Mouse (Mus musculus): ENCODE measurements around the gene Pgls.

Pgls gene

GRCm38 (mm10) chr8:71569366-71570290, 22.3 kb upstream of the Pgls start:
- peak; percentile 89 to 93 for DNase-seq (ENCODE audit: low spot score in 2 of 2)

DNA sequence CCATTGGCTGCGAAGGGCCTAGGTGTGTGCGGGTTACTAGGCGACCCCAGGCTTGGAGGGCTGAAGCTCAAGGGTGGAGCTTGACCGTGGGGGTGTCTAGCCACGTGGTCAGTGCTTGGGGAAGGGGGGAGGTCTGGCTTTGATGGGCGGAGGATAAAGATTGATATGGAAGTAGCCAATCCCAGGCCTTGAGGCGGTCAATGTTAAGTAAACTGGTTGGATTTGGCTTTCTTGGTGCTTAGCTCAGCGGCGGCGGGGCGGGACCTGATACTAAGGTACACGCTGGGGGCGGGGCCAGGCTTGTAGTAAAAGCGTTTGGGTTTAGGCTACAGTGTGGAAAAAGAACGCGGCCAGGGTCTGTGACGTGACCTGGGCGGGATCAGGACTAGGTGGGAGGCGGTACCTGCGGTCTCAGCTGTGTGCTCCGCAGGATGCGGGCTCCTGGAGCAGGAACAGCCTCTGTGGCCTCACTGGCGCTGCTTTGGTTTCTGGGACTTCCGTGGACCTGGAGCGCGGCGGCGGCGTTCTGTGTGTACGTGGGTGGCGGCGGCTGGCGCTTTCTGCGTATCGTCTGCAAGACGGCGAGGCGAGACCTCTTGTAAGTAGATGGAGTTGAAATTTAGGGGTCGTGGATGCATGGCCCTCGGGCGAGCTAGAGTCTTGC, 21.6 kb upstream of the Pgls start:
- peak; percentile 94 to 99 for DNase-seq (ENCODE audit: low spot score in 2 of 2)

DNA sequence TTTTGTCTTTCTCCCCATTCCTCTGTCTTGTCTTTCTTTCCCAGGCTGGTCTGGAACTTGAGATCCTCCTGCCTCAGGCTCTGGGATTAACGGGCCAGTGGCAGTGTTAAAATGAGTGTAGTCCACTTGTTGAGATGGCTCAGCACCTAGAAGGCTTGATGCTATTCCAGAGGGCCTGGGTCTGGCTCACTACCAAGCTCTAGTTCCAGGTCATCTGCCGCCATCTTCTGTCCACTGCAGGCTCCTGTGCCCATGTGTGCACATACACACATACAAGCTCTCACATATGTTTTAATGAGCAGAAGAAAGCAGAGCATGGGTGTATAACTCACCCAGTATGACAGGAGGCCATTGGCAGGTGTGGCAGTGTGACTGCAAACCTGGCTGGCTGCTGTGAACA, 19.9 kb upstream of the Pgls start:
- DNase-seq (ENCODE audit: low spot score in 2 of 2), result no peak

GRCm38 (mm10) chr8:71572847-71573633, 18.9 kb upstream of the Pgls start:
- DNase-seq (ENCODE audit: low spot score in 2 of 2), result peak; percentile 79 to 85

- no peak for DNase-seq (ENCODE audit: low spot score in 2 of 2)
Observed at GRCm38 (mm10) chr8:71574426-71574825, 17.6 kb upstream of the Pgls start.

DNA sequence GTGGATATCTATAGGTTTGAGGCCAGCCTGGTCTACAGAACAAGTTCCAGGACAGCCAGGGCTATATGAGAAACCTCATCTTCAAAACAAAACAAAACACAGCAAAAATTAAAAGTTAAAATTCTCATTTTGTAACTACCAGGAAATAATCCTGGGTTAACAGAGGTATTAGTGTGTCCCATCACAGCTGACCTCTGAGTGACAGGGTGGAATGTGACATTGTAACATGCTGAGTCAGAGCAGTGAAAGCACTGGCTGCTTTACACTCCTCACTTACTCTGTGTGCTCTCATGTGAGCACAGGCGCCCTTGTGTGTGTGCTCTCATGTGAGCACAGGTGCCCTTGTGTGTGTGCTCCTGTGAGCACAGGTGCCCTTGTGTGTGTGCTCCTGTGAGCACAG, 17.0 kb upstream of the Pgls start:
- DNase-seq (ENCODE audit: low spot score in 2 of 2), result no peak

DNA sequence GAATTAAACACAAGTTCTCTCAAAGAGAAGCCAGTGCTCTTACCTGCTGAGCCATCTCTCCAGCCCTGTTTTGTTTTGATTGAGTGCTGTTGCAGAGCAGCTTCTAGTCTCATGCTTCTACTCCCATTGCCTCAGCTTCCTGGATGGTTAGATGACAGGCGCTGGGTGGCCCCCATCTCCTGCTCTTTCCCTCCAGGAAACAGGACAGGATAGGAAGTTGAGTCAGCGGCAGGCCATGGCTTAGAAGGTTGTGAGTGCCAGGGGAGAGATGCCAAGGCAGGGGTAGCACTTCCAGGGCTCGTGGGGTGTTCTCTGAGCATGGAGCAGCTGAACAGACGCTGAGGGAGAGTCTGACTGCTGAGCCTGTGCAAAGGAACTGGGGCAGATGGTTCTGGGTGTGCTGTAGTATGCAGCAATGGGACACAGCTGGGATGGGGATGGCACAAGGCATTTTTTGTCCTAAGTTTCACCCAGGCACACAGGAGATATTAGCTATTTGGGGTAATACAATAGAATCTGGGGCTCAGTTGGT, 14.1 kb upstream of the Pgls start:
- DNase-seq (ENCODE audit: low spot score in 2 of 2), result no peak

DNA sequence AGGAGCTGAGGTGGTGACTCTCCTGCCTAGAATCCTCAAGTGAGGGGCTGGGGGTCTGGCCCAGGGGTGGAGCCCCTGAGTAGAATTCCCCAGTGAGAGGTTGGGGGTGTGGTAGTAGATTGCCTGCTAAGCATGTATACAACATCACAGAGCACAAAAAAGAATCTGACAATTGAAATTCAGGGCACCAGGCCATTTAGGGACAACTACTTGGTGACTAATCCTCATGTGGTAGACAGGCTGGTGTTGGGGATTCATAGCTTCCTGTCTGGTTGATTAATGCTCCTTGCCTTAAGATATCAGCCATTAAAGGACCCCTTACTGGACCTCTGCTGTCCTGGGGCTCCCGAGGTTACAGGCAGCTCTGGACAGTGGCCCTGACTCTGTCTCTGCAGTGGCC, 13.0 kb upstream of the Pgls start:
- no peak for DNase-seq (ENCODE audit: low spot score in 2 of 2)

DNA sequence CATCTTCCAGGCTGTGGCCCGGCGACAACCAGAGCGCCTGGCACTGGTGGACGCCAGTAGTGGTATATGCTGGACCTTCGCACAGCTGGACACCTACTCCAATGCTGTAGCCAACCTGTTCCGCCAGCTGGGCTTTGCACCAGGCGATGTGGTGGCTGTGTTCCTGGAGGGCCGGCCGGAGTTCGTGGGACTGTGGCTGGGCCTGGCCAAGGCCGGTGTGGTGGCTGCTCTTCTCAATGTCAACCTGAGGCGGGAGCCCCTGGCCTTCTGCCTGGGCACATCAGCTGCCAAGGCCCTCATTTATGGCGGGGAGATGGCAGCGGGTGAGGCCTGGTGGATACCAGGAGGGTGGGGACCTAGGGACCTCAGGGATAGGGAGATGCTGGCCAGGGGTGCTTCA, 12.5 kb upstream of the Pgls start:
- DNase-seq (ENCODE audit: low spot score in 2 of 2), result no peak

GRCm38 (mm10) chr8:71580201-71580600, 11.8 kb upstream of the Pgls start:
- DNase-seq (ENCODE audit: low spot score in 2 of 2), result no peak

GRCm38 (mm10) chr8:71586891-71587290, 5.1 kb upstream of the Pgls start:
- DNase-seq (ENCODE audit: low spot score in 2 of 2), result peak in 1 of 2 experiments; percentile 36

- no peak for DNase-seq (ENCODE audit: low spot score in 2 of 2)
Observed at GRCm38 (mm10) chr8:71588762-71589161, 3.2 kb upstream of the Pgls start.

- no peak for DNase-seq (ENCODE audit: low spot score in 2 of 2)
Observed at GRCm38 (mm10) chr8:71591017-71591416, 959 bp upstream of the Pgls start.

DNA sequence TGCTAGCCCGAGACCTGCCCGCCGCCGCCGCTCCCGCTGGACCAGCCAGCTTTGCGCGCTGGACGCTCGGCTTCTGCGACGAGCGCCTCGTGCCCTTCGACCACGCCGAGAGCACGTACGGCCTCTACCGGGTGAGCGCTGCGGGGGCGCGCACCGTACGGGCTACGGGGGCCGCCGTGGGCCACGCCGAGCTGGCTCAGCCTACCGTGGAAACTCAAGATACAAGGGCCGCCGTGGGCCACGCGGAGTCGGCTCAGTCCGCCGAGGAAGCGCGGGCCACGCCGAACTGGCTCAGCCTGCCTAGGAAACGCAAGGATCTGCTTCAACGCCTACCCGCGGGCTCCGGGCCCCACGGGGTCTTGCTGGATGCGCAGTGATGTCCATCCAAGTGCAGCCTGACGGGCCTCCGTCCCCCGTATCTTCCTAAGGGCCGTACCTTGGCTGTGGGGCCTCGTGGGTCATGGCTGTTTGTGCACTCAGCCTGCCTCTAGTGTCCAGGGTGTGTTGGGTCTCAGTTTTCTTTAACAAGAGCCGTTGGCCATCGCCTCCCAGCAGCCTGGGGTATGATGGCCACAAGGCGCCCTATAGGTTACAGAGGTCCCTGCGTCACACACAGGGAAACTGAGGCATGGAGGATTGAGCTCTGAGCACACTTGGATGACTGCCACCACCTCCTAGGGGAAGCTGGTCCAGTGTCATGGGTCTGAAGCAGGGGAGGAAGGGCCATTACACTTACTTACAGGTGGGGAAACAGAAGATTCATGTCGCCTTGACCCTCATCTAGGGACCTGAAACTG, 596 bp downstream of the Pgls start:
- peak; percentile 89 to 92 for DNase-seq (ENCODE audit: low spot score in 2 of 2)

DNA sequence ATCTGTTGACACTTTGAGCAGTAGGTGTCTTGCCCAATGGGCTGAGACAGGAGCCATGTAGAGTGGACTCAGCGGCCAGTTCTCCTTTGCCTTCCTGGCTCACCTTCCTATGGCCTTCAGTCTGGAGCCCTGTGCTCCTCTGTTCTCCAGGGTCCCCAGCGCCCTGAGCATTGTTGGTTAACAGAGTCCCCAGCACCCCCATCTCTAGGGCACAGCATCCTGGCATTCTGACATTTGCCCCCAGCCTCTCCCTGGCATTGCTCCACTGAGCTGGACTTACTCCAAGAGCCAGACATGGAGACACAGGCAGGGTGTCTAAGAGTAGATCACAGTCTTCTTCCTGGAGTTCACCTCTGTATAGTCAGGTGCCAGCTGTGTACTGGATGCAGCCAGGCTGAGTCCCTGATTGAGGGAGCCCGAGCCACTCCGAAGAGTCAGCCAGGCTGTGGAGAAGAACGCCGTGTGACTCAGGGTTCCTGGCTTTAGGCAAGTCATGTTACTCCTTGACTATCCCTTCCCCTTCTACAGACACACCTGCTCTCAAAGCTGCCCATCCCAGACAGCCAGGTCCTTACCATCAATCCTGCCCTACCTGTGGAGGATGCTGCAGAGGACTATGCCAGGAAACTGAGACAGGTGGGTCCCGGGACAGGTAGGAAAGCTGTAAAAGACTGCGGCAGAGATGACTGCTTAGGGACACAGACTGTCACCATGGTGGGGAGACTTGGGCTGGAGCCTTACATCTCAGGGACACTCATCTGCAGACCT, 1.8 kb downstream of the Pgls start:
- no peak for DNase-seq (ENCODE audit: low spot score in 2 of 2)

DNA sequence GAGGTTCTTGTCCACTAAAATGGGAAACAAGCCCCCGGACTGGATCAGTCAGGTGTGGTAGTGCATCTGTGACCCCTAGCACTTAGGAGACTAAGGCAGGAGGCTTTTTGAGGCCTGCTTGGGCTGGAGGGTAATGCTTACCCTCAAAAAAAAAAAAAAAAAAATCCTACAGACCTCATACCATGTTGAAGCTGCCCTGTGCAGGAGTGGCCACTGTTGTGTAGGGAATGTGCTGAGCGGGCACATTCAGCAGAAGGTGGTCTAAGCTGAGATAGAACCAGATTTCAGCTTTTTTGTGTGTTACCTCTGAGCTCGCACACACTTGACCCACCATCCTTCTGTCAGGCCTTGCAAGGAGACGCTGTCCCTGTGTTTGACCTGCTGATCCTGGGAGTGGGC, 2.3 kb downstream of the Pgls start:
- no peak for DNase-seq (ENCODE audit: low spot score in 2 of 2)

DNA sequence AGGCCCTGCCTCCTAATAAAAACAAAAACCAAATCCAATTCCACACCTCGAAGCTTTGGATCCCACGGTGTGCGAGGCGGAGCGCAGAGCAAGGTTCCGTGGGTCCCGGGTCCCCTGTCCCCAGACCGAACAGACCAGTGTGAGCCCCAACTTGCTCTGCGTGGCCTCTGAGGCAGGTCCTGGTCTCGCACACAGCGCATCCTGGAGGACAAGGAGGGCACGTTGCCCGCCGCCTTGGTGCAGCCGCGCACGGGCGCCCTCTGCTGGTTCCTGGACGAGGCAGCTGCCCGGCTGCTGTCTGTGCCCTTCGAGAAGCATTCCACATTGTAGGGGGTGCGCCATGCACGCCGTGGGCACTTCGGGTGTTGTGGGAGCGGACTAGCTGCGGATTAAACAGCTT, 3.9 kb downstream of the Pgls start:
- DNase-seq (ENCODE audit: low spot score in 2 of 2), result peak; percentile 86 to 94

GRCm38 (mm10) chr8:71596384-71596783, 4.4 kb downstream of the Pgls start:
- no peak for DNase-seq (ENCODE audit: low spot score in 2 of 2)

DNA sequence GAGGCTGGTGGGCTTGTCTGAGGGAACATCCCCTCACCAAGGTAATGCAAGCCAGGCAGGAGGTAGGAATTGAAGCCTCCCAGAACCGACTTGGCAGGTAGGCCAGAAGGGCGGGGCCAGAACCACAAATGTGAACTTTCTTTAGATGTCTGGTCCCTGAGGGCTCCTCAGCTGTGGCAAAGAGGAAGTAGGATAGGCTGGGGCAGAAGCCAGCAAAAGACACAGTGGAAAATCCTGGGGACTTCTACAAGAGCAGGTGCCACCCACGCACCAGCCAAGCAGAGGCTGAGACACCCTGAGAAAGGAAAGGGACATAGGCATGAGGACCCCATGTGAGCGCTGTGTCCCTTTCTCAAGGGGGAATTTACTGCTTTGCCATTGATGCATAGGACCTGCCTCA, 4.8 kb downstream of the Pgls start:
- no peak for DNase-seq (ENCODE audit: low spot score in 2 of 2)

DNA sequence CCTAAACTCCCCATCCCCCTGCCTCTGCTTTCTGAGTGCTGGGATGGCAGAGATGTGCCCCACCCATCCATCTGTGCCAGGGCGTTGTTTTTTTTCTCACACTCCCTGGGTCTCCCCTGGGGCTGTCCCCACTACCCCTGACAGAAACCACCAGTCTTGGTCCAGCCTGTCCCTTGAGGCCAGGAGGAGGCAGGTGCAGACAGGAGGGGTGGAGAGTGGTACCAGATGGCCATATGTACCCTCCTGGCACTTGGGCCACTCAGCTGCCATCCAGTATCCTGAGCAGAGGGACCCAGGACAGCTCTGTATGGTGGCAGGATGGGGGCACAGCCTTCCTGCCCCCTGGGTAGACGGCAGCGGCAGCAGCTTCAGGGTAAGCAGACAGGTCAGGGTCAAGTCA, 5.5 kb downstream of the Pgls start, which contains the start of gene Fam129c:
Gene Fam129c (plus strand): TSS at position 198 of the 400 bp plus-strand sequence.
- no peak for DNase-seq (ENCODE audit: low spot score in 2 of 2)

Data from right cerebral cortex, adult 2 months (tissue).